Mouse (Mus musculus): ENCODE results near the gene Gsx1.

The Gsx1 gene

GRCm38 (mm10) chr5:147207852-147208251 lies 19.4 kb downstream of the Gsx1 start:
- in situ Hi-C loops (cut with MboI): no loop called here

- in situ Hi-C loops (cut with MboI): no loop called here
Measured at GRCm38 (mm10) chr5:147208471-147208870, 20.0 kb downstream of the Gsx1 start.

- in situ Hi-C loops (cut with MboI): loop anchor here (10.0 kb wide), 1 partner anchor 313 kb away; no protein-coding TSS in a partner anchor
Measured at GRCm38 (mm10) chr5:147227354-147228112, 39.0 kb downstream of the Gsx1 start.

GRCm38 (mm10) chr5:147235406-147236309 lies 47.2 kb downstream of the Gsx1 start:
- in situ Hi-C loops (cut with MboI): loop anchor here (10.0 kb wide), 1 partner anchor 251 kb away; no protein-coding TSS in a partner anchor

All from mature B cell (primary cell).